Mouse (Mus musculus): Measurements from ENCODE around the gene 1700067K01Rik. TPM values are rescaled to one million over a fixed set of nuclear protein-coding genes. Genes with fewer than 3 reads are reported as not detected.

Gene 1700067K01Rik
- 0.18 and 0.19 TPM in 2 replicates for polyA plus RNA-seq (2012; rRNA removed)

DNA sequence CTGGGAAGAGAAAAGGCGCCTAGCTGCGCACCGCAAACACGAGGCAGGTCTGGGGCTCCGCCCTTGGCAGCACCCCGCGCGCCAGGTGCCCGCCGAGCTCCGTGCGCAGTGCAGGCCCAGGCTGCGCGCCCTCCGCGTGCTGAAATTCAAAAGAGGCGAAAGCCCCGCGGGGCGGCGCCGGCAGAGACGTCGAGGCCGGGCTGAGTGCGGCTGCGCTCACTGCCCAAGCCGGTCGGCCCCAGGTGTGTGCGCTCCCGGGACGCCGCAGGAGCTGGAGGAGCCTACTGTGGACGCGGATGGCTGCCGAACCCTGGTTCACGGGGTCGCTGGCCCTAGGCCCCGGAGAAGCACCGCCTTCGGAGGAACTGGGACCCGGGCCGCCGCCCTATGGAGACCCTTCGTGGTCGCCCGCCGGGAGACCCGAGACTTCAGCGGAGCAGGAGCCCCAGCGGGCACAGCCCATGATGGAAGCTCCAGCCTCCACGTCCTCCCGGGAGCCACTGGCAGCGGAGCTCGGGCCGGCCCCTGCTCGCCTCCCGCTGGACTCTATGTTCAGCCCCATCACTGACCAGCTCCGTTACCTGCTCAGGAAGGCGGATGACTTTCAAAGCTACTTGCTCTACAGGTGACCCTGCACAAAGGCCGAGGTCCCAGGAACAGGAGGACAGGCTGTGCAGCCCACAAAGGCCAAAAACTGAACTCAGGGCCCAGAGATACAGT lies at the start of gene 1700067K01Rik:
TSS of gene 1700067K01Rik (plus strand) at position 222 of the 720 bp plus-strand sequence.
- DNase-seq (ENCODE audit: low spot score), result no peak

DNA sequence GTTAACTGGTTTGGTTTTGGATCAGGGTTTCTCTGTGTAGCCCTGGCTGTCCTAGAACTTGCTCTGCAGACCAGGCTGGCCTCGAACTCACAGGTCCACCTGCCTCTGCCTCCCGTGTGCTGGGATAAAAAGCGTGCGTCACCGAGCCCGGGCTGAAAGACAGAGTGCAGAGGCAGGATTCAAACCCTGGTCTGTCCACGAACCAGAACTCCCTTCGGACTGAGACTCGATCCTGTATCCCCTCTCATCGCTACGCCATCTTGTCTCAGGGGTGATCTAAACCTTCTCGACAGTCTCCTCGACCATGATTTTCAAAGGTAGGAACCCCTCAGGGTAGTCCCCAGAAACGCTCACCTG lies 46.6 kb upstream of the 1700067K01Rik start:
- DNase-seq (ENCODE audit: low spot score), result no peak

DNA sequence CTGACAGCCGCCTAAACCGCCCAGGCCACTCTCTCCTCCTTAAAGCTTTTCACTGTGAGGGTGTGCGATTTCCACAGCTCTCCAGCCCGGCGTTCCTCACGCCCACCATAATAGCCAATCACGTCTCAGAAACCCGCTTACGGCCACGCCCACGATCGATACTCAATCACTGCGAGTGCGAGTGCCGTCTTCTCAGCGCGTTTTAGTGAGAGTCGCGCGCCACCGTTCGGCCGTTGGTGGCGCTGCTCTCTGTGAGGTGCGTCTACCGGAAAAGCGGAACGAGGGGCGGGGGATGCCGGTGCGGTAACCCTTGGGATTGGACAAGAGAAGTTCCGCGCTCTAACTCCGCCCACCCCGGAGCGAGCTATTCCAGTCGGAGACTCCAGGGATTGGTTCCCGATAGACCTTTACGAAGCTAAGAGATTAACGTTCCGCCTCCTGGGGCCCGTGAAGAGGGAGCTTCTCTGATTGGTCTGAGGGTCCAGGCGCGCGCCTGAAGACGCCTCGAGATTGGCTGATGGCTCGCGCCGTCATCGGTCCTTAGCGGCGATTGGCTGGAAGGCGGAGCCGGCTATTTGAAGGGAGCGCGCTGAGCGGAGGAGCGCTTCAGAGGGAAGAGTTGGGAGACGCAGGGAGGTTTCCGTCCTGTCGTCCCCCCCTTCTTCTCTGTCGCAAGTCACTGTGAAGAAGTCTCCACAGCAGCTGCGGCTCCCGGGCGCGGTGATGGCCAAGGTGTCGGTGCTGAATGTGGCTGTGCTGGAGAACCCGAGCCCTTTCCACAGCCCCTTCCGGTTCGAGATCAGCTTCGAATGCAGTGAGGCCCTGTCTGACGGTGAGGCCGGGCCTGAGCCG lies 46.0 kb upstream of the 1700067K01Rik start, which contains the start of the genes Gm10644 and Asf1b:
TSS of gene Gm10644 (minus strand) at position 100 of the 852 bp plus-strand sequence.
TSS of gene Asf1b (plus strand) at position 402 of the 852 bp plus-strand sequence.
- DNase-seq (ENCODE audit: low spot score), result peak; percentile 82

DNA sequence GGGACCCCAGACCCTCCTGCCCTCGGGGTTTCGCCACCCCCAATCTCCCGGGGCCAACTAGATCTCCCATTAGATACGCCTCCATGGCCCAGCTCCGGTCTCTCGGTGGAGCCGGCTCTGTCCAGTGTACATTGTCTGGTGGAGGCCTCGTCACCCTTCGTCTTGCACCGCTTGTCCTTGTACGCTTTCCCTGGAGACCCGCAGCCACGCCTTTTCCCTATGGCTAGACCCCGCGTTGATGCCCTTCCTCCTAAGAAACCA lies 45.4 kb upstream of the 1700067K01Rik start:
- no peak for DNase-seq (ENCODE audit: low spot score)

DNA sequence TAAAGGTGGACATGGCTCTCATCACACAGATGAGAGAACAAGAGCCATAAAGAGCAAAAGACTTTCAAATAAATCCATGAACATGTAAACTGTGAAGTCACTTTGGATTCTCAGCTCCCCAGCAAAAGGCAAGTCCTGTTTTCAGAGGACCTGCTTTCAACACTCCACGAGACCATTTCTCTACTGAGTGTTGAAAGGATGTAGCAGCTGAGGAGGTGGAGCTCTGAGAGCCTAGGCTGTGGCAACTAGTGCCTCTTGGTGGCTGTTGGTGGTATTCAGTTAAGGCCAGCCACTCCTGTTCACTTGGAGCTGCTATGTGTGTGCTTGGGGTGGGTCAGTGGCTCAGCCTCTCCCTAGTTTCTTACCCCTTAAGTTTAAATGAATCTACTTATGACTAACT lies 44.5 kb upstream of the 1700067K01Rik start:
- no peak for DNase-seq (ENCODE audit: low spot score)

DNA sequence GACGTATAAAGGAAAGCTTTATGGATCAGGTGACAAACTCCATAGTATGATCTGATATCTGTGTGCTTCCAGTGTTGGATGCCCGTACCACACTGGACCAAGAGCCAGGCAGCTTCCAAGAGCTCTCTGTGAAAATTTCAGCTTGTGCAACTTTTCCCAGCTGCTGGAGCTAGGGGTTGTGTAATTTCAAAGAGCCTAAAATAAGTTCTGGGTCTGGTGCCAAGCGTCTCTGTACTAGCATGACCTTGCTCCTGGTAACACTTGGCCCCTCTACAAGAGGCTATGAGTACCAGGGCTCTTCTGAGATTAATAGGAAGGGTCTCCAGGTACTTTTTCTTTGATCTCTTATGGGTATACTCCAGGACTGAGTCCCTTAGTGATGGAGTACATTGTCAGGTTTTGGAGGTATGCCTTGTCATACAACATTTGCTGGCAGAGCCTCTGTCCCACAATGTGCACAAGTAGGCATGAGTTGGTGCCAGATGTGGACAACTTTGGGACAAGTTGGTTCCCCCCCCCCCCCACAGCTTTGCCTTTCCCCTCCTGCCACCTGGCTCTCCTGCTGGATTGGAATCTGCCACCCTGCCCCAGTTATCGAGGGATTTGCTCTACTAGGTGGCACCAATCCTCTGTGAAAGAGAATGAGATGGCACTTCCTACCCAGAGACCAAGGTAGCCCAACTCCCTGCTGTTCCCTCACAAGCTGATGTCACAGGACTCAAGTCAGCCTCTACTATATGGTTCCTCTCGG lies 37.1 kb upstream of the 1700067K01Rik start:
- DNase-seq (ENCODE audit: low spot score), result no peak

DNA sequence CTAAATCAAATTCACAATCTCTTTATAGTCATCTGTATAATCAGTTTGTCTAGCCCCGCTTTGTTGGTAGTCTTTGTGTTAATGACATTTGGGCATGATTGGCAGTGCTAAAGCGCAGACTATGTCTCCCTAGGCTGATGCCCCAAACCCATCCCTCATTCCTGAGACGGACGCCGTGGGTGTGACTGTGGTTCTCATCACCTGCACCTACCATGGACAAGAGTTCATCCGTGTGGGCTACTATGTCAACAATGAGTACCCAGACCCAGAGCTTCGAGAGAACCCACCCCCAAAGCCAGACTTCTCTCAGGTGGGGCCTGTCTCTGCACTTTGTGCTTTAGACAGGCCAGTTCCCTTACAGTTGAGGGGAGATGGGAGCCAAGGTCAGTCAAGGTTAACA lies 33.6 kb upstream of the 1700067K01Rik start:
- DNase-seq (ENCODE audit: low spot score), result no peak

DNA sequence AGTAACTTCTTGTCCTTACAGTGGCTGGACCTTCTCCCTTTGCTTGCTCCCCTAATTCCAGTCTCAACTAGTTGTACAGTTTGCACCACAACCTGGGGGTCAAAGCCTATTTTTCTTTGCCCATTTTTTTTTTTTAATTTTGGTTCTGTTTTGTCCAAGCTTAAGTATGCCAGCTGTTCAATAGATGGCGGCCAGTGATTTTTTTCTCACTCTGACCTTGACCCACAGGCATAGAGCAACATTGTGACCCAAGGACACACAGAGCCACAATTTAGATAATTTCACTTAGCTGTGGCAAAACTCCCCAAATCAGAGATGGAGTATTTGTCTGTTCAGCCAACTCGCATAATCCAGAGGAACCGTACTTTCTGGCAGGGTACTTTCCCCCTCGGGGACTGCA lies 30.2 kb upstream of the 1700067K01Rik start:
- DNase-seq (ENCODE audit: low spot score), result no peak

DNA sequence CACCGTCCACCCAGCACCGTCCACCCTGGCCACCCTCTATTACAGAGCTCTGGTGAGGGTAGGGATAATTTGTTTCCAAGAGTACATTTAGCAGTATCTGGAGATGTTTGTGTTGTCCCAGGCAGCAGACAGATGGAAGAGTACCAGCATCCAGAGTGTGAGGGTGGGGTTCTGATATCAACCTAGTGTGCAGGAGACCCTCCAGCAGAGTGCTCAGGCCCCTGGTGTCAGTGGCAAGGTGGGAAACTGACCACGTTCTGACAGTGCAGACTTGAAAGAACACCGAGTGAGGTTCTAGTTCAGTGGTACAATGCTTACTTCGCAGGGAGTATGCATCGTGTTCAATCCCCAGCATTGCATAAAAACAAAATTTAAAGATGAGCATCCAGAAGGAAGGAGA lies 29.6 kb upstream of the 1700067K01Rik start:
- no peak for DNase-seq (ENCODE audit: low spot score)

DNA sequence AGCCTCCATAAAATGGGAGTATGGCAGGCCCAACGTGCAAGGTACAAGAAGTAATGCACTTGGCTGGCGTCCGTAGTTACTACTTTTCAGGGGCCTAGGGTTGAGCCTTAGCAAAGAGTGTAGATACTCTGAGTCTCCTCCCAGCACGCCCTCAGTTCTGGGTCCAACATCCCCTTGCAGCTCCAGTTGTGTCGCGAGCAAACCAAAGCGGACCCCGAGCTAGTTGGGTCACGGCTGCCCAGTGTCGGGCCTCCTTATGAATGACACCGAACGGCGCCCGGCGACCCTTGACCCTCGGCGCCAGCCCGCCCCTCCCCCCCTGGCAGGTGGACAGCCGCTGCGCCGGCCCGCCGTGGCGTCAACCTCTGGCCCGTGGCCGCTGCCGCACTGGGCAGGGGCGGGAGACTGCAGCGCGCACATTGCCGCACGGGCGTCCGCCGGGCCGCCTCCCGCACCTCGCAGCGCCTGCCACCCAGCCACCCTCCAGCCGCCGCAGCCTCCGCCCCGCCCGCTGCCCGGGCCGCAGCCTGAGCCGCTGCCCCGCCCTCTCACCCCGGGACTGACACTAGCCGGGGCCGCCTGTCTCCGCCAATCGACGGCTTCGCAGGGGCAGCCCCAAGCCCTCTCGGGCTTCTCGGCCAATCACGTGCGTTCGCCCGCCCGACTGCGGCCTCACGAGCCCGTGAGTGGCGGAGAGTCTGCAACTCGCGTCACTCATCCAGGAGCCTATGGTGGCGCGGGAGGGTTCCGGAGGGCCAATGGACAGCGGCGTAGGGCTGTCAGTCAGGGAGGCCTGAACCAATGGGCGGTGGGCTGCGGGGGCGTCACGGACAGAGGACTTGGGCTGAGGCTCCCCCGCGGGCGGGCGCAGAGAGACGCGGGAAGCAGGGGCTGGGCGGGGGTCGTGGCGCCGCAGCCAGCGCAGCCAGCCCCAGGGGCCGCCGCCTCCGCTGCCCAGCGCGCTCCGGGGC lies 28.9 kb upstream of the 1700067K01Rik start, which contains the start of gene Prkaca:
TSS of gene Prkaca (plus strand) at position 844 of the 971 bp plus-strand sequence.
- DNase-seq (ENCODE audit: low spot score), result peak; percentile 96

DNA sequence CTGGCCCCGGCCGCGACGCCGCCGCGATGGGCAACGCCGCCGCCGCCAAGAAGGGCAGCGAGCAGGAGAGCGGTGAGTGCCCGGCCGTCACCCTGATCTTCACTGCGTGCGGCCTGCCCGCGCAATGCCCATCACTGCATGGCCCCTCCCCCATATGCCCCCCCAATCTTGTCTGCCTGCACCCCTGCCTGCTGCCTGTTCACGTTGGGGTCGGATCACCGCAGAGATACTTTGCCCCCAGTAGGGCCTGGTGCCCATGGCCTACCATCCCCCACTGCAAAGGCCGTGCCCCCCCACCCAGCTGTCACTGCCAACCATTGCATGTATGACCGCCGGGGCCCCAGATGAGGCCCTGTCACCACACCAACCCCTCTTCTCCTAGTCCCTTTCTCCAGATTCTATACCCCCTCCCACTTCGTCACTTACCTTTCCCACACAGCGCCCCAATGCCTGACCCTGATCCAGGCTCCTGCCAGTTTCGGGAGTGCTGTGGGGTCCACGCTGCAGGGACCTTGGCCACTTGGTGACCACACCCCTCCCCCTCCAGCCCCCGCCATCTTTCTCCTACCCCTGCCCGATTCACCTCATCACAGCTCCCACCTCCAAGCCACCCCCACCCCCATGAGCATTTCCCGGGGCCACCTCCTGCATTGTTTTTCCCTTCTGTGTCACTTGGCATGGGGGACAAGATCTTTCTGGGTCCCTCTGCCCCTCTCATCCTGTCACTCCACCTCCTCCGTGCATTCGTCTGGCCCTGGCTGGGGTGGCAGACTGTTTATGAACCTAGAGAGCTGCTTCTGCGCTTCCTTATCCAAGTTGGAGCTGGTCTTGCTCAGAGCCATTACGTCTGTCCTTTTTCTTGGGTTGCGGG lies 27.9 kb upstream of the 1700067K01Rik start:
- DNase-seq (ENCODE audit: low spot score), result no peak

DNA sequence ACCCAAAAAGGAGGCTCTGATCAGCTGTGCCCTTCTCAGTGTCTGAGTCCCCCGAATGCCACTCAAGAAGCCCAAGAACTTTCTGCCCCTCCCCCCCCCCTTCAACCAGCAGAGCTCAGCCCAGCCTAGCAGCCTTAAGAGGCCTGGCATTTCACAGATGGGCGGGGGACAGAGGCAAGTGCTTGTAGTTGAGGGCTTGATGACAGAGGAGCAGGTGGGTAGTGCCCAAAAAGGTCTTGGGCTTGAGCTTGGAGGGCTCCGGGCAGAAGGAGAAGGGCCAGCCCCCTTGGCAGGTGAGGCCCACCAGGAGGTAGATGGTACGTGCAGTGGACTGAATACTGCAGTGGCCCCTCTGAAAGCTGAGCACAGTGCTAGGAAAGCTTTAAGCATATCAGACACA lies 26.8 kb upstream of the 1700067K01Rik start:
- no peak for DNase-seq (ENCODE audit: low spot score)

DNA sequence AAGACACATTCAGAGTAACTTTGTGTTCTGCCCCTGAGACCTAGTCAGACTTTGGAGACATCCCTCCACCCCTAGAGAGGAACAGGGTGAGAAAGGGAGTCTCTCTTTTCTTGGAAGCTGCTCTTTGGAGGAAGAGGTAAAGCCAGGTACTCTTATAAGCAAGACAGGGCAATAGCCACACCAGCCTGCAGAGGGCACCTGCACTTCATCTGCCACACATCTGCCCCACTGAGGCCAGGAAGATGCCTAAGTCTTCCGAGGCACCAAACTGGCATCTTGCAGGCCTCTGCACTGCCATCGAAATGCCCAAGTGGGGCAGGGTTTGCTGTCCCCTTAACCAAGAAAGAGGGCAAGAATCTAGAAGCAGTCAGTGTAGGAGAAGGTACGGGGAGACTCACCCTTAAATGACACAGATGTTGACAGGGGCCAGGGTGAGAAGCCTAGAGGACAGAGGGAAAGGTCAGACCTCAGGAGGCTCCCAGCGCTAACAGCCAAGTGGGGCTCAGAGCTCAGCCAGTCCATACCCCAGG lies 25.1 kb upstream of the 1700067K01Rik start:
- no peak for DNase-seq (ENCODE audit: low spot score)

DNA sequence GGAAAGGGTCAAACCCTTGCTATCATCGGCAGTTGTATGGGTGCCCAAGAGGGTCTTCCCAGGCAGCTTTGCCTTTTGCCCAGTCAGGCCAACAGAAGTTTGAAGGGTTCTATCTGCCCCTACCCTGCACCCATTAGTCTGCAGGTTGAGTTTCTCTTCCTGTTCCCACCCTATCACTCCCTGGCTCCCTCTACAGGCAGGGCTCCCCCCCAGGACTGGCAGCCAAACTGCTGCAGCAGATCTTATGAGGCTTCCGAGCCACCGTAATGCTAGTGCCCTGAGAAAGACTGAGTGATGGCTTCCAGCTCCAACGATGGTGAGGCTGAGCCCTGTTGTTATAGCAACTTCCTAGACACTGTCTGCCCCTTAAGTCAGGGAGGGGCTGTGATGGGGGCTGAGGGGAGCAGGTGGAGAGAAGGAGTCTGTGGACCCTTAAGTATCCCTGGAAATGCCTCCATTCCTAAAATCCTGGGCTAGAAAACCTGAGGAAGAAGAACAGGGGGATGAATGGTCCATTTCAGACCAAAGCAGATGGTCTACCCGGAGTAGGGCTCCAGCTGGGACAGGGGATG lies 24.4 kb upstream of the 1700067K01Rik start:
- DNase-seq (ENCODE audit: low spot score), result no peak

DNA sequence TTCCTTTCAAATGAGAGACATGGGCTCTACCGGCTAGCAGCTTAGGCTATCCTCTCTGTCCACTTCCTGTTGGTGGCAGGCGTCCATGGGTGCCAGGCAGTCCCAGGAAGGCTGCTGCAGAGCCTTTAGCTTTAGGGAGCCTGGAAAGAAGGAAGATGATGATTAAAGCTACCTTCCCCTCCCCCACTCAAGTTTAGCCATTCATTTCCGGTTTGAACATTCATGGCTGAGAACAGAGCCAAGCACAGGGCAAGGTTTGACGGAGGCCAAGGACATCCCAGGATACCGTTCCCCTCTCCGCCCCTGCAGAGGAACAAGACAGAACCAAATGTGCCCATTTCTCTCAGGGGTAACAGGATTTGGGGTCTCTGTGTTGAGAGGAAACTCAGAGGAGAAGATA lies 23.7 kb upstream of the 1700067K01Rik start:
- no peak for DNase-seq (ENCODE audit: low spot score)

DNA sequence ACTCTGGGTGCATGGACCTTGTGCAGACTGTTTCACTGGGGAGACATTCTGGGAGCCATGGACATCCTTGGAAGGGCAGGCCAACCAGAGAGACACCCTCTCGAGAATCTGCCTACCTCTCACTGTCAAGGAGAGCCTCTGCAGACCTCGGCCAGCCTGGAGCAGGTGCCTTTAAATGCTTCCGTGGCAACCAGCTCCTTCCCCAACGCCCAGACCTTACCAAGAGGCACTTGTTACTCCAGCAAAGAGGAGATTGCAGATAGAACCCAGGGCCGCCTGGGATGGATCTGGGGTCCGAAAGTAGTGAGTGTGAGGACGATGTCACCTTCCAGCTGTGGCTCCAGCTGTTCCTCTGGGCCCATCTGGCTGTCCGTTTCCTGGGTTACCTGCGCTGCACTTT lies 23.1 kb upstream of the 1700067K01Rik start:
- no peak for DNase-seq (ENCODE audit: low spot score)

DNA sequence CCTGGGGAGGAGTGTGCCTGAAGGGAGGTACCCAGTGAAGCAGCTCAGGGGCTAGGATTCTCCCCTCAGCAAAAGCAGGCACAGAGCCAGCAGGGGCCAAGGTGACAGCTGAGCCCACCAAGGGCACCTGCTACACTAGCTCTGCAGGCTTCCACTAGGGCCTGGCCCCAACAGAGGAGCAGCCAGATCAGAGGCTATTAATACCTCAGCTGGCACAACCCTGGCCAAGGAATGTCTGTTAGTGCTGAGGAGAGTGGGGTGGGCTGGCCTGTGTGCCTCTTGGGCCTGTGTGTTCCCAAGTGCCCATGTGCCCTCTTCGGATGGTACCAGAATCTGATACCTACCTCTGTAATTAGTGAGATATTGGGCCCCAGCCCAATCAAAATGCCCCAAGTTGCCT lies 21.1 kb upstream of the 1700067K01Rik start:
- DNase-seq (ENCODE audit: low spot score), result no peak

DNA sequence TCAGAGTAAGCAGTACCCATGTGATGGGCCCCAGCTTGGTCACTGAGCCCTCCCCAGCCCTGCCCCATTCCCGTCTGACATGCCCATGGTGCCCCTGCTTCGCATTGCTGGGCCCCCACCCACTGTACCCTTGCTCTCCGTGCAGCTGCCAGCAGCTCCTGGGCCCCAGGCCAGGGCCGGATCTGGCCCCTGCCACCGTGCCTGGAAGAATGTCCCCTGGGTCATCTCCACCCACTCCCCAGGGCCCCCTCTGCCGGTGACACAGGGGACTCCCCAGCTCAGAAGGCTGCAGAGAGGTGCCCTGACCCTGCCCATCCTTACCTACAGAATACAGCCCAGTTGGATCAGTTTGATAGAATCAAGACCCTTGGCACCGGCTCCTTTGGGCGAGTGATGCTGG lies 20.5 kb upstream of the 1700067K01Rik start:
- no peak for DNase-seq (ENCODE audit: low spot score)

DNA sequence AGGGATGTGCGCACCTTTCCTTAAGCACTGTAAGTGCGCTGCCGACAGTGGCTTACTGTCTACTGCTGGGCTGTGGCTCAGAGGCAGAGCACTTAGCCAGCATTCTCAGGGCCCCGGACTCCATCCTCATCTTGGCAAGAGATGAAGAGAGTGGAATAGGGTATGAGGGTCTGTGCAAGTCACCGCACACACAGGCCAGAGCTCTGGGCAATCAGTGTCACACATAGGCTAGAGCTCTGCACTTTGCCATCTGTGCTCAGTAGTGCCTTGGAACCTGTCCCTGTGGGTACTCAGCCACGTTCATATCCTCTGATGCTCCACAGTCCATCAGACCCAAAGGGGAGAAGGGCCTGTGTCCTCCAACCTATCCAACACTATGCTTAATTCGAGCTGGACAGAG lies 19.8 kb upstream of the 1700067K01Rik start:
- DNase-seq (ENCODE audit: low spot score), result no peak

DNA sequence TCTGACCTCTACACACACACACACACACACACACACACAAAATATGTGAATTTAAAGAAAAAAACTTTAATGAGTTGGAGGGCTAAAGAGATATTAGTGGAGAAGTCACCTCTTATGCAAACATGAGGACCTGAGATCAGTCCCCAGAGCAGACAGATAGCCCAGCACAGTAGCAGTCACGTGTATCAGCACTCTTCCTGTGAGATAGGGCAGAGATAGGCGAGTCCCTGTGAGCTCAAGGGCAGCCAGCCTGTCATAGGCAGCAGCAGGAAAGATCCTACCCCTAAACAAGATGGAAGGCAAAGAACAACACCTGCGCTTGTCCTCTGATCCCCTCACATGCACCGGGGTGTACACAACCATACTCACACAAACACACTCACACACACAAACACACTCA lies 18.9 kb upstream of the 1700067K01Rik start:
- DNase-seq (ENCODE audit: low spot score), result no peak

All from urinary bladder, adult 2 months (tissue).